Mouse (Mus musculus) kidney, embryonic 16.5 days (tissue): ENCODE measurements around the gene Snn. TPM values are rescaled to one million over a fixed set of nuclear protein-coding genes. Genes with fewer than 3 reads are reported as not detected.

ENCODE experiments used
- ATAC-seq: fragments of 200-750 bp; cut with Nextera tagmentation; 2 replicates; pipeline ENCODE4 v1.8.0; 2017; ENCODE audit warnings: moderate TSS enrichment; ENCODE audit not compliant: low FRiP score, low TSS enrichment
- H3K27ac ChIP-seq: fragments of 300-500 bp; sonication (generic); 2 replicates; pipeline ENCODE4 v1.5.1; 2014; ENCODE audit warnings: low read length
- H3K27me3 ChIP-seq: fragments of 300-500 bp; sonication (generic); 2 replicates; pipeline ENCODE4 v1.6.1; 2014; ENCODE audit warnings: low read length, control low read depth, mixed read lengths; ENCODE audit not compliant: insufficient read depth
- H3K36me3 ChIP-seq: fragments of 300-500 bp; sonication (generic); 2 replicates; pipeline ENCODE4 v1.6.1; 2014; ENCODE audit warnings: low read length, control low read depth, mixed read lengths; ENCODE audit not compliant: insufficient read depth
- H3K4me1 ChIP-seq: fragments of 300-500 bp; sonication (generic); 2 replicates; pipeline ENCODE4 v1.6.1; 2014; ENCODE audit warnings: low read length, control low read depth, mixed read lengths; ENCODE audit not compliant: insufficient read depth
- H3K4me2 ChIP-seq: fragments of 300-500 bp; sonication (generic); replicated peaks from 2 replicates; pipeline ENCODE4 v1.6.1; 2014; ENCODE audit warnings: low read depth, low read length
- H3K4me3 ChIP-seq: fragments of 300-500 bp; sonication (generic); 2 replicates; pipeline ENCODE4 v1.5.1; 2014; ENCODE audit warnings: mild to moderate bottlenecking, low read length
- H3K9ac ChIP-seq: fragments of 300-500 bp; sonication (generic); replicated peaks from 2 replicates; pipeline ENCODE4 v1.6.1; 2014; ENCODE audit warnings: low read length
- H3K9me3 ChIP-seq: fragments of 300-500 bp; sonication (generic); 2 replicates; pipeline ENCODE4 v1.6.1; 2016; ENCODE audit warnings: low read length, control low read depth
- WGBS: fragments of 180-500 bp; shearing (Covaris S2); extraction: QIAGEN DNeasy Blood & Tissue Kit; methylation state at CpG from one replicate; pipeline ENCODE4 v1.1.7; 2014; 5-methylcytosine and 5-hydroxymethylcytosine counted together
- polyA plus RNA-seq: library from polyadenylated mRNA; unstranded; fragments of >200 nt; fragmentation: Nextera tagmentation; extraction: Ambion mirVana; gene quantifications from 2 replicates; pipeline ENCODE4 v1.2.1, GENCODE M21; 2015

Gene Snn
- polyA plus RNA-seq, 1 experiment from 2014 or later = 42.1 TPM

DNA sequence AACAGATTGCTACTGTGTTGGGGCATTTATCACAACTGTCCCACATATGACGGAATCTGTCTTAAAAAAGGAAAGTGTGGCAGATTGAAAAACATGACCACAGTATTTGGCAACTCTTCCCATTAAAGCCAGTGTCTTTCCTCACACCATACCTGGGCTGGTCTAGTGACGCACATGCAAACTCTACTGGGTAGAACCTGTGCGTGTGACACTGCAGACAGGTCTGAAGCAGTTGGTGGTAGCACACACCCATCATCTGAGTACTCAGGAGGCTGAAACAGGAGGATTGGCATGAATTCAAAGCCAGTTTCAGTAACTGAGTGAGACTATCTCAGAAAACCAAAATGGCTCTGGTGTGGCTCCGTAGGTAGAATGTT lies 38.6 kb upstream of the Snn start:
- Histone ChIP-seq H3K4me2 (no peak overlapping the region), H3K4me3 (no peak overlapping the region), H3K36me3 (no peaks in the 10 kb centered on the region), H3K4me1 (peaks cover 11% of the 10 kb centered on the region), H3K27ac (no peak overlapping the region), H3K9ac (no peak overlapping the region), H3K9me3 (no peaks in the 10 kb centered on the region), H3K27me3 (no peaks in the 10 kb centered on the region)
- ATAC-seq = no peak
- 86% methylated on average over 4 of the region's 4 CpGs for WGBS

DNA sequence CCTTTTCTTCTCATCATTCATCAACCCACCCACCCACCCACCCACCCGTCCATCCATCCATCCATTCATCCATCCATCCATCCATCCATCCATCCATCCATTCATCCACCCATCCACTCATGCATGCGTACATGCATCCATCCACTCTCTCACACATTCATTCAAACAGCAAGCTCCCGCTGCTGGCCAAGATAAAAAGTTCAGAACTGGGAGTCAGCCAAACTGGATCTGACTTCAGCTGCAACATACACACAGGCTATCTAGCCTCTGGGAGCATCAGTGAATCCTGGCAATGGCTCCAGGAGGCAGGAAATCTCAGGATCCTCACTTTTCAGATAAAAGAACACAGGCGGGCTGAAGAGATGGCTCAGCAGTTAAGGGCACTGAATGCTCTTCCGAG lies 37.1 kb upstream of the Snn start:
- no peak overlapping the region for H3K4me3 ChIP-seq
- no peak overlapping the region for H3K9ac ChIP-seq
- no peaks in the 10 kb centered on the region for H3K9me3 ChIP-seq
- no peak overlapping the region for H3K27ac ChIP-seq
- no peaks in the 10 kb centered on the region for H3K36me3 ChIP-seq
- H3K4me1 ChIP-seq = 0 out of 2 replicates have a peak, but pooled peaks cover under 1% of the 10 kb centered on the region
- no peak for ATAC-seq
- no peak overlapping the region for H3K4me2 ChIP-seq
- H3K27me3 ChIP-seq = no peaks in the 10 kb centered on the region
- 87% methylated on average over 5 of the region's 5 CpGs for WGBS

DNA sequence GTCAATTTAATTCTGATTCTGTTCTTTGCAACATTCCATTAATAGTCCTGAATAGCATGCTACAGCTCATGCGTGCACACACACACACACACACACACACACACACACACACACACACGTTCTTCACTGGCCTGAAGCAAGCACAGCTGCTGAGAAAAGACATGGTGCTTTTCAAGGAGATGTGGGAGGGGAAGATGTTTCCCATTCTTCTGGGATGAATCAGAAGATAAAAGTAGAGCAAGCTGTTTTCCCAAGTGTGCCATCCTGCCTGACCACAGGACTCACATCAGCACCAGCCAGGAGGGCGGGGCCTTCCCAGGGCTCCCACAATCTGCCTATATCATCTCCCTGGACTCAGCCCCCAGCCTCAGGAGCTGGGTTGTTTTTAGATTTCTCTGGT lies 35.9 kb upstream of the Snn start:
- no peaks in the 10 kb centered on the region for H3K27me3 ChIP-seq
- H3K36me3 ChIP-seq = no peaks in the 10 kb centered on the region
- no peak overlapping the region for H3K4me3 ChIP-seq
- no peak overlapping the region for H3K4me2 ChIP-seq
- no peaks in the 10 kb centered on the region for H3K9me3 ChIP-seq
- H3K4me1 ChIP-seq = no peaks in the 10 kb centered on the region
- no peak overlapping the region for H3K27ac ChIP-seq
- no peak overlapping the region for H3K9ac ChIP-seq
- ATAC-seq = no peak
- 77% methylated on average over 3 of the region's 3 CpGs for WGBS

DNA sequence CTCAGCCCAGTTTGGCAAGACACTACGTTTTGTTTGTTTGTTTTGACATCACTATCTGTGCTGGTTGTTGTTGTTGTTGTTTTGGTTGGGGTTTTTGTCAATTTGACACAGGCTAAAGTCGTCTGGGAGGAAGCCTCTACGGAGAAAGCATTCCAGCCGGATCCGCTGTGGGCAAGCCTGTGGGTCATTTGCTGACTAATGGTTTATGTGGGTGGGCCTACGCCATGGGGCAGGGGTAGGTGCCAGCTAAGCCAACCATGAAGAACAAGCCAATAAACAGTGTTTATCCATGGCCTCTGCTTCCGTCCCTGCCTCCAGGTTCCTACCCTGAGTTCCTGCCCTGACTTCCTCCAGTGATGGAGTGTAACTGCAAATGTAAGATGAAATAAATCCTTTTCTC lies 32.5 kb upstream of the Snn start:
- Histone ChIP-seq H3K27ac (no peak overlapping the region), H3K36me3 (no peaks in the 10 kb centered on the region), H3K4me1 (no peaks in the 10 kb centered on the region), H3K4me2 (no peak overlapping the region), H3K27me3 (no peaks in the 10 kb centered on the region), H3K4me3 (no peak overlapping the region), H3K9me3 (no peaks in the 10 kb centered on the region), H3K9ac (no peak overlapping the region)
- ATAC-seq = no peak
- WGBS = 57% methylated on average over 7 of the region's 7 CpGs

DNA sequence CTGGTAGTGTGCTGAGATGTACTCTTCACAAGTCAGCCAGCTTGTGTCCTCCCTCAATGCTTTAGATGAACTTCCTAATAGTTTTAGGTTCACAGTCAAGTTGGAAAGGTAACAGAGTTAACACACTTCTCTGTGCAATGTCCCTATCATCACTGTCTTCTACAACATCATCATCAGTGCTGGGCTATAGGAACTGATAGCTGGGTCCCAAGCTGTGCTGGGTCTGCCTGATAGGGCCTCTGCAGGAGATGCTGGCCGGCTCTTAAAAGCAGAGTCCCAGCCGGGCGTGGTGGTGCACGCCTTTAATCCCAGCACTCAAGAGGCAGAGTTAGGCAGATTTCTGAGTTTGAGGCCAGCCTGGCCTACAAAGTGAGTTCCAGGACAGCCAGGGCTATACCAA lies 29.9 kb upstream of the Snn start:
- ATAC-seq = no peak

DNA sequence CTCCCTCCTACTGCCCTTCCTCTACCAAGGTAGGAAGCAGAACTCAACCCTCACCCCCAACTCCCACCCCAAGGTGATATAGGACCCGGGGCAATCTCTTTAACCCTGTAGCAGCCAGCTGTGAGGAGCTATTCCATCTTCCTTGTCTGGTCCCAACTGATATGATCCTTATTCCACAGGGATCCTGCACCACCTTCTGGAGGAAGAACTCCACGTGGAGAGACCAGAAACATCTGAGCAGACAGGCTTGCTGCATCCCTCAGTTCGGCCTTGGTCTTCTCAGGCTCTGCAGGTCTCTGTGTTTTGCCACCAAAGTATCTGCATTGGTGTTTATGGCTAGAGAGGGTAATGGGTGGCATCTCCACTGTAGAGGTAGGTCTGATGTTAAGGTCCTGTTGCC lies 29.4 kb upstream of the Snn start:
- Histone ChIP-seq H3K27me3 (no peaks in the 10 kb centered on the region), H3K9me3 (no peaks in the 10 kb centered on the region), H3K4me1 (no peaks in the 10 kb centered on the region), H3K4me2 (no peak overlapping the region), H3K9ac (no peak overlapping the region), H3K27ac (no peak overlapping the region), H3K4me3 (no peak overlapping the region), H3K36me3 (no peaks in the 10 kb centered on the region)
- WGBS = 48% methylated on average over 3 of the region's 3 CpGs
- no peak for ATAC-seq

More for the DNA sequence above, 29.9 kb upstream of the Snn start:
- no peaks in the 10 kb centered on the region for H3K9me3 ChIP-seq
- no peaks in the 10 kb centered on the region for H3K27me3 ChIP-seq
- H3K27ac ChIP-seq = no peak overlapping the region
- H3K4me1 ChIP-seq = no peaks in the 10 kb centered on the region
- H3K9ac ChIP-seq = no peak overlapping the region
- no peak overlapping the region for H3K4me3 ChIP-seq
- no peak overlapping the region for H3K4me2 ChIP-seq
- 84% methylated on average over 4 of the region's 4 CpGs for WGBS
- H3K36me3 ChIP-seq = no peaks in the 10 kb centered on the region

DNA sequence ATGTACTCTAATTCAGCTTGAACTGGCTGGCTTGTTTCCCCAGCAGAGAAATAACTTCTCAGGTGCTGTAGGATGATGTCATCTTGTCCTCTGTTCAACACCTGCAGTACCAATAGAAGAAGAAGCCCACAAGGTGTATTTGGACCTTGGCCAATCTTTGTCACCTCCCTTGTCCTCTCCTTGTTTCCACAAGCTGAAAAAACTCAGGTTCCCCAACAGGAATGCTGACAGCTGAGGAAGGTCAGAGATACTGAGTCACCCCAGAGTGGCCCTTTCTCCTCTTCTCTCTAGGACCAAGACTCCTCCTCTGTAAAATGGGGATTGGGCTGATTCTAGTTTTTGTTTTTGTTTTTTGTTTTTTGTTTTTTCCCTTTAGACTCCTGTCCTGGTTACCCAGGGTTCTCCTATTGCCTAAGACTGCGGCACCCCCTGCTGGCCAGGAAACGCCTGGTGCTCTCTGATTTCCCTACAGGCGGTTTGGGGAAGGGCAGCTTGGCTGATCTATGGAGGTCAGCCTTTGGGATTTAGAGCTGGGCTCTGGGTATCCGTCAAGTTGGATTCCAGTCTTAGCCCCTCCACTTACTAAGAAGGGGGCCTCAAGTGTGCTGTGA lies 26.4 kb upstream of the Snn start:
- no peak overlapping the region for H3K27ac ChIP-seq
- peak; percentile 33 for ATAC-seq
- H3K4me3 ChIP-seq = no peak overlapping the region
- H3K36me3 ChIP-seq = no peaks in the 10 kb centered on the region
- no peak overlapping the region for H3K9ac ChIP-seq
- no peaks in the 10 kb centered on the region for H3K27me3 ChIP-seq
- no peak overlapping the region for H3K4me2 ChIP-seq
- H3K4me1 ChIP-seq = no peaks in the 10 kb centered on the region
- H3K9me3 ChIP-seq = no peaks in the 10 kb centered on the region
- 2% methylated on average over 4 of the region's 4 CpGs for WGBS

DNA sequence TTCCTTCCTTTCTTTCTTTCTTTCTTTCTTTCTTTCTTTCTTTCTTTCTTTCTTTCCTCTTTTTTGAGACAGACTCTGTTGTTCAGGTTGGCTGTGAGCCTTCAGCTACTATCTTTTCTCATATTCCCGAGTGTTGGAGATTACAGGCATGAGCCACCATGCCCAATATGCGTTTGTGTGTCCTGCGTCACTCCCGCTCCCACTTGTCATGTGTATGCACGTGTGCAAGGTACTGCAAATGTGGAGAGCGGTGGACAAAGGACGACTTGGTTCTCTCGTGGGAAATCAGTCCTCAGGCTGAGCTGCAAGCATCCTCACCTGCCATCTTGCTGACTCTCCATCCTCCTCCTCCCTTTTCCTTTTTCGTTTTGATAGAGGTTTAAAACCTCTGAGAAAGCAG lies 25.5 kb upstream of the Snn start:
- no peak overlapping the region for H3K4me2 ChIP-seq
- no peaks in the 10 kb centered on the region for H3K36me3 ChIP-seq
- no peak overlapping the region for H3K27ac ChIP-seq
- ATAC-seq = no peak
- no peak overlapping the region for H3K4me3 ChIP-seq
- 92% methylated on average over 9 of the region's 9 CpGs for WGBS
- no peaks in the 10 kb centered on the region for H3K4me1 ChIP-seq
- H3K9me3 ChIP-seq = no peaks in the 10 kb centered on the region
- H3K27me3 ChIP-seq = no peaks in the 10 kb centered on the region
- H3K9ac ChIP-seq = no peak overlapping the region

DNA sequence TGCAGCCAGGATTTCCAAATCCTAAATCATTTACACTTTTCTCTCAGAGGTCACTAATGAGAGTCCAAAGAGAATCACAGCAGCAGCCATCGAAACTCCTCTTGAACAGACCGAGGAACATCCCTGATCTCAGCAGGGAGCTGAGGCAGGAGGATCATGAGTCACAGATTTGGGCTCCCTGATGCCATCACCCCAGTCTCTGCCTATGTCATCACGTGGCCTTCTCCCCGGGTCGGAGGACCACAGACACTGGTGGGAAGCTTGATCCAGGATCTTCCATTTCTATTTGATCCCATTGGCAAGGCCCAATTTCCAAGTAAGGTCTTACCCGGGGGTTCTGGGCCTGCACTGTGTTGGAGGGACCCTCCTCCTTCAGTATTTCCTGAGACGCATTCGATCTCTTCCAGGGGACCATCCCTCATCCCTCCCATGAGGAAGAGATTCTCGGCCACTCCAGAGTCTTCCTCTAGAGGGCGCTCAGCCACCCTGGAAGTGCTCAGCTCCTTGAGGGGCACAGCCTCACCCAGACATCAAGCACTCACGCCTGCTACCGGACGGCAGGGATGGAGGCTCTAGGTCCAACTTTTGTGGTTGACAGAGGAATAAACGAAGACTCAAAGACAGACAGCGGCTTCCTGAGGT lies 24.8 kb upstream of the Snn start:
- Histone ChIP-seq H3K4me1 (no peaks in the 10 kb centered on the region), H3K9me3 (no peaks in the 10 kb centered on the region), H3K4me3 (no peak overlapping the region), H3K36me3 (no peaks in the 10 kb centered on the region), H3K27me3 (no peaks in the 10 kb centered on the region), H3K4me2 (no peak overlapping the region), H3K9ac (0 out of 2 replicates have a peak overlapping the region, but pooled peaks have one; percentile 23), H3K27ac (no peak overlapping the region)
- 25% methylated on average over 15 of the region's 15 CpGs for WGBS
- ATAC-seq = peak; percentile 64

DNA sequence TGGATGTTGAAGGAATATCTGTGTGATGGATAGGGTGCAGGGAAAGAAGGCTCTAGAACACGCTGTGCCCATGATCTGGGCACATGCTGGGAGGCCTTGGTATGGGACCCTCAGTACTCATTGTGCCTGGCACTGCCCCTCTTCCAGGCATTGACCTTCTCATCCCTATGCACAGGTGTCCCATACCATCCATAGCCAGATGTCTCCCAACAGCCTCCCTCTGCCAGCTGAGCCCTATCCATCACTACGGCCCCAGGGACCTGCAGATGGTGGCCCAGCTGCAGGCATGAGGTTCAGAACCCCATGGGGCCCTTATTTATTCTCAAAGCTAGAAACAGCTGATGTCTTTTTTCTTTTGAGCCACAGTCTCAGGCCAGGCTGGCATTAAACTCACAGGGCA lies 20.1 kb upstream of the Snn start:
- 83% methylated on average over 2 of the region's 2 CpGs for WGBS
- H3K27ac ChIP-seq = no peak overlapping the region
- H3K9ac ChIP-seq = no peak overlapping the region
- no peak for ATAC-seq
- no peaks in the 10 kb centered on the region for H3K4me1 ChIP-seq
- H3K27me3 ChIP-seq = no peaks in the 10 kb centered on the region
- no peaks in the 10 kb centered on the region for H3K36me3 ChIP-seq
- no peaks in the 10 kb centered on the region for H3K9me3 ChIP-seq
- H3K4me3 ChIP-seq = no peak overlapping the region
- no peak overlapping the region for H3K4me2 ChIP-seq
